Mouse (Mus musculus) activated CD4-positive, CD25-positive, alpha-beta regulatory T cell, adult 4 months (primary cell): ENCODE results near the gene 1700025G04Rik. TPM values are rescaled to one million over a fixed set of nuclear protein-coding genes. Genes with fewer than 3 reads are reported as not detected.
A peak's percentile ranks its signal among the peaks of the same experiment; 100 is the strongest.

ENCODE experiments used
- ATAC-seq: one replicate; pipeline ENCODE4 v1.8.0; 2017
- polyA plus RNA-seq, 2 experiments: library from polyadenylated mRNA; unstranded; fragments of 100-300 nt; shearing (Covaris generic); gene quantifications; one replicate each; pipeline ENCODE4 v1.2.1; 2017

Gene 1700025G04Rik
- polyA plus RNA-seq, 2 experiments from 2014 or later, result 2.5 to 3.7 TPM

GRCm38 (mm10) chr1:152076222-152076845 is 13.6 kb downstream of the 1700025G04Rik start:
- ATAC-seq, result no peak

- no peak for ATAC-seq
These were observed 14.2 kb downstream of the 1700025G04Rik start for GRCm38 (mm10) chr1:152075725-152076124.

- no peak for ATAC-seq
These were observed 19.5 kb downstream of the 1700025G04Rik start for GRCm38 (mm10) chr1:152070441-152070840.

GRCm38 (mm10) chr1:152069745-152070144 is 20.2 kb downstream of the 1700025G04Rik start:
- ATAC-seq, result no peak

- no peak for ATAC-seq
These were observed 22.0 kb downstream of the 1700025G04Rik start for GRCm38 (mm10) chr1:152067919-152068318.

GRCm38 (mm10) chr1:152065527-152065926 is 24.4 kb downstream of the 1700025G04Rik start:
- no peak for ATAC-seq

- no peak for ATAC-seq
These were observed 26.4 kb downstream of the 1700025G04Rik start for GRCm38 (mm10) chr1:152063357-152064145.

- ATAC-seq, result no peak
These were observed 28.2 kb downstream of the 1700025G04Rik start for GRCm38 (mm10) chr1:152061745-152062144.

- ATAC-seq, result no peak
These were observed 29.7 kb downstream of the 1700025G04Rik start for GRCm38 (mm10) chr1:152060265-152060664.

- ATAC-seq, result no peak
These were observed 31.1 kb downstream of the 1700025G04Rik start for GRCm38 (mm10) chr1:152058776-152059175.

GRCm38 (mm10) chr1:152053112-152053511 is 36.8 kb downstream of the 1700025G04Rik start:
- no peak for ATAC-seq

GRCm38 (mm10) chr1:152051858-152052257 is 38.1 kb downstream of the 1700025G04Rik start:
- no peak for ATAC-seq

- no peak for ATAC-seq
These were observed 39.9 kb downstream of the 1700025G04Rik start for GRCm38 (mm10) chr1:152050037-152050436.

GRCm38 (mm10) chr1:152048291-152048690 is 41.6 kb downstream of the 1700025G04Rik start:
- ATAC-seq, result no peak

- ATAC-seq, result no peak
These were observed 42.5 kb downstream of the 1700025G04Rik start for GRCm38 (mm10) chr1:152047416-152047815.

GRCm38 (mm10) chr1:152043453-152043852 is 46.5 kb downstream of the 1700025G04Rik start:
- ATAC-seq, result no peak

GRCm38 (mm10) chr1:152042409-152042808 is 47.5 kb downstream of the 1700025G04Rik start:
- ATAC-seq, result no peak

- ATAC-seq, result no peak
These were observed 48.9 kb downstream of the 1700025G04Rik start for GRCm38 (mm10) chr1:152041005-152041404.

- no peak for ATAC-seq
These were observed 49.9 kb downstream of the 1700025G04Rik start for GRCm38 (mm10) chr1:152040053-152040452.

GRCm38 (mm10) chr1:152039588-152039987 is 50.3 kb downstream of the 1700025G04Rik start:
- ATAC-seq, result no peak

- ATAC-seq, result peak; percentile 82
These were observed 51.8 kb downstream of the 1700025G04Rik start for GRCm38 (mm10) chr1:152038086-152038485.

GRCm38 (mm10) chr1:152037589-152037988 is 52.3 kb downstream of the 1700025G04Rik start:
- ATAC-seq, result no peak

GRCm38 (mm10) chr1:152034766-152035165 is 55.2 kb downstream of the 1700025G04Rik start:
- ATAC-seq, result no peak

GRCm38 (mm10) chr1:152033731-152034130 is 56.2 kb downstream of the 1700025G04Rik start:
- no peak for ATAC-seq
